Mouse (Mus musculus) embryonic facial prominence, embryonic 14.5 days (tissue): ENCODE data around the gene Enox1. TPM values are rescaled to one million over a fixed set of nuclear protein-coding genes. Genes with fewer than 3 reads are reported as not detected.

ENCODE experiments used
- ATAC-seq: fragments of 200-750 bp; cut with Nextera tagmentation; 2 replicates; pipeline ENCODE4 v1.8.0; 2017; ENCODE audit warnings: low read depth, moderate number of reproducible peaks, moderate TSS enrichment
- DNase-seq: peaks from one replicate; pipeline ENCODE4 v3.0.0-alpha.2; 2015; ENCODE audit warnings: low spot score
- H3K27ac ChIP-seq: fragments of 300-500 bp; sonication (generic); replicated peaks from 2 replicates; pipeline ENCODE4 v1.5.1; 2014; ENCODE audit warnings: low read depth, mild to moderate bottlenecking, low read length, moderate library complexity
- H3K27me3 ChIP-seq: fragments of 300-500 bp; sonication (generic); replicated peaks from 2 replicates; pipeline ENCODE4 v1.6.1; 2014; ENCODE audit warnings: low read length; ENCODE audit not compliant: control insufficient read depth, insufficient read depth
- H3K36me3 ChIP-seq: fragments of 300-500 bp; sonication (generic); 2 replicates; pipeline ENCODE4 v1.6.1; 2014; ENCODE audit warnings: low read length, mixed read lengths; ENCODE audit not compliant: control insufficient read depth, insufficient read depth
- H3K4me1 ChIP-seq: fragments of 300-500 bp; sonication (generic); 2 replicates; pipeline ENCODE4 v1.6.1; 2014; ENCODE audit warnings: antibody characterized with exemption, low read length; ENCODE audit not compliant: control insufficient read depth, insufficient read depth
- H3K4me2 ChIP-seq: fragments of 300-500 bp; sonication (generic); 2 replicates; pipeline ENCODE4 v1.6.1; 2014; ENCODE audit warnings: low read depth, mild to moderate bottlenecking, low read length, moderate library complexity, mixed read lengths
- H3K4me3 ChIP-seq: fragments of 300-500 bp; sonication (generic); 2 replicates; pipeline ENCODE4 v1.5.1; 2014; ENCODE audit warnings: low read depth, mild to moderate bottlenecking, low read length
- H3K9ac ChIP-seq: fragments of 300-500 bp; sonication (generic); 2 replicates; pipeline ENCODE4 v1.6.1; 2014; ENCODE audit warnings: low read depth, mild to moderate bottlenecking, low read length, moderate library complexity, mixed read lengths
- H3K9me3 ChIP-seq: fragments of 300-500 bp; sonication (generic); 2 replicates; pipeline ENCODE4 v1.6.1; 2016; ENCODE audit warnings: low read length; ENCODE audit not compliant: control insufficient read depth
- WGBS: fragments of 180-500 bp; shearing (Covaris S2); extraction: QIAGEN DNeasy Blood & Tissue Kit; methylation state at CpG from one replicate; pipeline ENCODE4 v1.1.7; 2014; 5-methylcytosine and 5-hydroxymethylcytosine counted together
- polyA plus RNA-seq: library from polyadenylated mRNA; unstranded; fragments of >200 nt; fragmentation: Nextera tagmentation; extraction: Ambion mirVana; gene quantifications from 2 replicates; pipeline ENCODE4 v1.2.1, GENCODE M21; 2014

Gene Enox1
- polyA plus RNA-seq, 1 experiment from 2014 or later, result 14.1 TPM

DNA sequence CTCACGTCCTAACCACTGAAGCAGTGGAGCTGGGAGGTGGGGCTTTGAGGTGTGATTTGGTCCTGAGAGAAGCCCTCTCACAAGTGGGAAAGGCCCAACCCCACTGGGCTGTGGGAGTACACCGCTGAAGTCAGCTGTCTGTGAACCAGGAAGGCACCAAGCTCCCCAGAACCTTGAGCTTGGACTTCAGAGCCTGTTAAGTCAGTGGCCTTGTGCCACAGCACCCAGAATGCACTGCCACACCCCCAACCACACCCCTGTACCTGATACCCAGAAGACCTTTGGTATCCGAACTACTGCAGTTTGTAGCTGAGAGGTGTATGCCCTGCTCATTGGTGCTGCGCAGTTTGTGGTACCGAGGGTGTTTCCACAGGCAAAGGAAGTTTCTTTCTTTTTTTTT lies 232.7 kb downstream of the Enox1 start:
- H3K36me3 ChIP-seq, result no peaks in the 10 kb centered on the region
- no peaks in the 10 kb centered on the region for H3K27me3 ChIP-seq
- no peak overlapping the region for H3K4me3 ChIP-seq
- no peak overlapping the region for H3K4me2 ChIP-seq
- H3K9ac ChIP-seq, result no peak overlapping the region
- no peak overlapping the region for H3K27ac ChIP-seq
- ATAC-seq, result no peak
- no peaks in the 10 kb centered on the region for H3K9me3 ChIP-seq
- no peaks in the 10 kb centered on the region for H3K4me1 ChIP-seq
- no peak for DNase-seq
- WGBS, result 79% methylated on average over 5 of the region's 5 CpGs

DNA sequence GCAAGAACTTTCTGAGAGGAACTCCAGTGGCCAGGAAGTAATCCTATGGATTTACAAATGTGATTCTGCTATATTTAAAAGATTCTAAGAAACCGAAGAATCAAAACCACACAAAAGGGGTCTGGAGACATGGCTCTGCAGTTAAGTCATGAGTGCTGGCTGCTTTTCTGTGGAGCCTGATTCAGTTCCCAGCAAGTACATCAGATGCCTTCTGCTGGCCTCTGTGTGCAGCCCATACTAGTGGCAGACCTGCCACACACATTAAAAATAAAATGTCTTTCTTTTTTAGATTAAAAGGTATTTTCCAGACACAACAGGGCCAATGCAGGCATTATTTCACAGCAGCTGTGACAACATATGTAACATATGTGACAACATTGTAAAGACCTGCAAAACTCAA lies 235.9 kb downstream of the Enox1 start:
- H3K27ac ChIP-seq, result no peak overlapping the region
- DNase-seq (no peak), ATAC-seq (no peak)
- H3K36me3 ChIP-seq, result no peaks in the 10 kb centered on the region
- no peaks in the 10 kb centered on the region for H3K27me3 ChIP-seq
- WGBS, result 50% methylated on average over 1 of the region's 1 CpGs
- H3K4me2 ChIP-seq, result no peak overlapping the region
- H3K4me3 ChIP-seq, result no peak overlapping the region
- H3K9me3 ChIP-seq, result no peaks in the 10 kb centered on the region
- H3K4me1 ChIP-seq, result no peaks in the 10 kb centered on the region
- no peak overlapping the region for H3K9ac ChIP-seq

DNA sequence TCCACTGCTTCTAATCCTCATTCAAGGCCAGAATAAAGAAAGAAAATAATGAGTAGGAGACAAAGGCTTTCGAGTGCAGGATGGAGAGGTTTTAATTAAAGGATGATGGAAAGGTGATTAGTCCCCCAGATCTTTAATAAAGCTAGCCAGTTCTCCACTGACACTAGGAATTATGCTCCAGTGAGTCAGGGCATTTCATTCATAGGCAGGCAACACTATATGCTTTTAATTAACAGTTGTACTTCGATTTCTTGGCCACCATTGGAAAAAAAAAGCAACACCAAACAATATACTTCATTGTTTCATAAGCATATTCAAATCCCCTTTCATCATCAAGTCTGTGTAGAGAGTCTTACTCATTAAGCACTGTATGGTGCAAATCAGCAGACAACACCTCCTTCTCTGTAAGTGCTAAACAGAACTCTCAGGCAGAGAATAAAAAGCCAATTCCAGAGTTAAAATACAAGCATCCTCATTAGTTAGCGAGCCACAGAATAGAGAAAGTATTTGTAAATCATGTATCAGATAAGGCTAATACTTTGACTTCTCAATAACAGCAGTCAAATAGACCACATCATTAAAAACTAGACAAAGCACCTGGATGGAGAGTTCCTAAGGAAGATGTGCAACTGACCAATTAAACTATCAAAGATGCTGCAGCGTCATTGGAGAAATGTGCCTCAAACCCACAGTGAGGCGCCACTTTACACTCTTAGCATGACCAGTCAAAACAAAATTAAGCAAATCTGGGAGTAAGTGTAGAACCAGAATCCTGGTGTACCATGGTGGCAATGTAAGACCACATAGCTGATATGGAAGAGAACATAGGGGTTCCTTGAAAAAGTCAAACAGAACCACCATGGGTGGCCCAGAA lies 249.9 kb downstream of the Enox1 start:
- H3K4me1 ChIP-seq, result no peaks in the 10 kb centered on the region
- DNase-seq (no peak), ATAC-seq (no peak)
- no peaks in the 10 kb centered on the region for H3K27me3 ChIP-seq
- no peak overlapping the region for H3K27ac ChIP-seq
- H3K9ac ChIP-seq, result no peak overlapping the region
- no peak overlapping the region for H3K4me2 ChIP-seq
- no peak overlapping the region for H3K4me3 ChIP-seq
- H3K36me3 ChIP-seq, result no peaks in the 10 kb centered on the region
- H3K9me3 ChIP-seq, result no peaks in the 10 kb centered on the region
- 77% methylated on average over 5 of the region's 5 CpGs for WGBS

DNA sequence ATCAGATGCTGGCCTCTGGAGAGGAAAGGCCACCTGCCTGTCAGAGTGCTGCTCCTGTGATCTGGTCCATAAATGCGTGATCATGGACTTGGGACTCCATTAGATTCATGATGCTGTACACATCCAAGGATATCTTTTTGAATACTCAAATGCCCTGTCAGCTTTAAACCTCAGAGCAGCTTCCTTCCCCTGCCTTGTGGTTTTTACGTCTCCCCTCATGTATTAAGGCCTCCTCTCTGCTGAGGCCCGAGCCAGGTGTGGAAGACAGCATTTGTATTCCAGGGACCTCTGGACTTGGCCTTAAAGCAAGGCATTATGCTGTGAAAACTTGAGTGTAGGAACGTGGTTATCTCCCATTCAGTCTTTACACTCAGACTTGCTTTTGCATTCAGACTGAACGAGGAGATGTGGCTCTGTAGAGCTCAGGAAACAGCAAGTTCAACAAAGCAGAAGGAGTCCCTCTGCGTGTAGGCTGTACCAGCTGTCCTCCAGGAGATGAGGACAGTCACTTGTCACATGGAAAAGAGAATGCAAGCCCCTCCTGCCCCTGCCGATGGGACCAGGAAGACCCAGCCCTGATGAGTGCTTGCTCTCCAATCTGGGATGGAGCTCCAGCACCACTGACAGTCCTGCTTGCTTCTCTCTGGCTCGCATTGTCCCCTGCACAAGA lies 252.8 kb downstream of the Enox1 start:
- H3K4me2 ChIP-seq, result no peak overlapping the region
- DNase-seq (no peak), ATAC-seq (no peak)
- no peaks in the 10 kb centered on the region for H3K9me3 ChIP-seq
- H3K4me1 ChIP-seq, result no peaks in the 10 kb centered on the region
- no peak overlapping the region for H3K4me3 ChIP-seq
- no peak overlapping the region for H3K27ac ChIP-seq
- no peaks in the 10 kb centered on the region for H3K27me3 ChIP-seq
- WGBS, result 84% methylated on average over 8 of the region's 8 CpGs
- H3K9ac ChIP-seq, result no peak overlapping the region
- no peaks in the 10 kb centered on the region for H3K36me3 ChIP-seq

DNA sequence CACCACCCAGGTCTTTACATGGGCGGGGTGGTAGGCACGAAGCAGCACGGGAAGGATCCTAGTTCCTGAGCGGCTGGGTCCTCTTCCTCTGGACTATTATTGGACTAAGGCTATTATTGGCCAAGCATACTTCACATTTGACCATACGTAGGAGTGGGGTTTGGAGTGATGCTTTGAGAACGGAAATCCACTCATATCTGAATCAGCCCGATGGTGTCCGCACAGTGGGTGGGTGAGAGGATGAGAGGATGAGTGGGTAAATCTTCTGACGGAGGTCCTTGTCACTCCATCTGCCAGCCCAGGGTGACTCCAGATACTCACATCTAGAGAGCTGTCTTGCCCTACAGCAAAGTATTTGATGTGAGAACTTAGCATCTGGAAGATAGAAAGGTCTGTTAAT lies 253.8 kb downstream of the Enox1 start:
- no peaks in the 10 kb centered on the region for H3K9me3 ChIP-seq
- no peak overlapping the region for H3K27ac ChIP-seq
- WGBS, result 93% methylated on average over 9 of the region's 9 CpGs
- H3K4me2 ChIP-seq, result no peak overlapping the region
- no peak overlapping the region for H3K4me3 ChIP-seq
- H3K9ac ChIP-seq, result no peak overlapping the region
- peaks cover 3% of the 10 kb centered on the region for H3K4me1 ChIP-seq
- H3K27me3 ChIP-seq, result no peaks in the 10 kb centered on the region
- no peaks in the 10 kb centered on the region for H3K36me3 ChIP-seq
- no peak for ATAC-seq
- no peak for DNase-seq

DNA sequence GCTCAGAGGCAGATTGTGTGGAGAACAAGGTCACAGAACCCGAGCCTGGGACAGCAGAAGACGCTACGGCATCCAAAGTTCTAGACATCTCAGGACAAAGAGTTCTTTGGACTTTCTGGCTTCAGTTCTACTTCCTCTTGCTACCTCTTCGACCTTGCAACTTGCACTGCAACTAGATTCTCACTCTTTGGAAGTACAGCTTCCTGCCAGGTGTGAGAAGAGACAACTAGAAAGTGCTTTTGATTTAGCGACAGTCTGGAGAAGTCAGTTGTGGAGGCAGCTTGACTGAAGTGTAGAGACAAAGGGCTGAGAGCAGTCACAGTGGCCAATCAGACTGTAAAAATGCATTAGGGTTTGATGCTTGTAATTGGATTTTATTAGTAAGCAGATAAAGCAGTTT lies 256.5 kb downstream of the Enox1 start:
- Histone ChIP-seq H3K27ac (no peak overlapping the region), H3K27me3 (no peaks in the 10 kb centered on the region), H3K9me3 (no peaks in the 10 kb centered on the region), H3K36me3 (no peaks in the 10 kb centered on the region), H3K4me1 (peaks cover 6% of the 10 kb centered on the region), H3K9ac (no peak overlapping the region), H3K4me2 (no peak overlapping the region), H3K4me3 (no peak overlapping the region)
- WGBS, result 80% methylated on average over 5 of the region's 5 CpGs
- DNase-seq, result no peak
- ATAC-seq, result no peak

DNA sequence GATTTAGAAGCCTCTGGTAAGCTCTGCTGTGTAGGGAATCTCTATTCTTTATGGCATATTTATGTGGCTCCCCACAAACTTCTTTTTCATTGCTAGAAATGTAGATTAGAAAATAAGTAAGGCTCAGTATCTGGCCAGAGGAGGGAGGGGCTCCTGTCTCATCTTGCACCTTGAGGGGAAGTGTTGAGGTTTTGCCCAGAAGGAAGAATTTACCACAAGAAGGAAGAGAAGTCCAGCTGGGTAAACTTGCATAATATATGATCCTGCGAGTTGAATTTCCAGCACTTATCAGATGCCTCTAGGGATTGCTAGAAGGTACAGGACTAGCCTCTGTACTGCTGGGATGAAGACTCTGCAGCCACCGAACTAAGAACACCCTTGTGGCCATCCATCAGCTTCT lies 259.8 kb downstream of the Enox1 start:
- Histone ChIP-seq H3K4me3 (no peak overlapping the region), H3K4me2 (no peak overlapping the region), H3K36me3 (no peaks in the 10 kb centered on the region), H3K4me1 (peaks cover 6% of the 10 kb centered on the region), H3K9me3 (no peaks in the 10 kb centered on the region), H3K27me3 (no peaks in the 10 kb centered on the region), H3K27ac (no peak overlapping the region), H3K9ac (no peak overlapping the region)
- no peak for DNase-seq
- 54% methylated on average over 2 of the region's 2 CpGs for WGBS
- no peak for ATAC-seq

DNA sequence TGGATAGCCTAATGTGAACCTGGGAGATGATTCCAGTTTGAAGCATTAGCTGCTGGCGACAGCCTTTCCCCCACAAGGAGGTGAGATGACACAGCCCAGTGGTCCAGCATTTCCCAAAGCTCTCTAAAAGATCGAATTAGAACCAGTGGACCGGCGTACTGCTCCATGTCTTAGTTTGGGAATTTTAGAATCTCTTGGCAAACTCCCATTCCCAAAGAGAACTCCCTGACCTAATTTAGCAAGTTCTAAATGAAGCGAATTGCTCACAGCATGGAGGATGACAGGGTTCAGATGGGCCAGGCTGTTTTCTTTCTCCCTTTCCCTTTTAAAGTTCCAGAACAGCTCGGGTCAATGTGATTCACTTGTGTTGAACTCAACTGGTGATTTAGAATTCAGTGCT lies 264.5 kb downstream of the Enox1 start:
- H3K4me3 ChIP-seq, result no peak overlapping the region
- no peak overlapping the region for H3K9ac ChIP-seq
- H3K4me2 ChIP-seq, result no peak overlapping the region
- H3K27ac ChIP-seq, result no peak overlapping the region
- WGBS, result 76% methylated on average over 6 of the region's 6 CpGs
- no peaks in the 10 kb centered on the region for H3K9me3 ChIP-seq
- 0 out of 2 replicates have a peak, but pooled peaks cover under 1% of the 10 kb centered on the region for H3K4me1 ChIP-seq
- no peak for DNase-seq
- ATAC-seq, result no peak
- no peaks in the 10 kb centered on the region for H3K36me3 ChIP-seq
- no peaks in the 10 kb centered on the region for H3K27me3 ChIP-seq

DNA sequence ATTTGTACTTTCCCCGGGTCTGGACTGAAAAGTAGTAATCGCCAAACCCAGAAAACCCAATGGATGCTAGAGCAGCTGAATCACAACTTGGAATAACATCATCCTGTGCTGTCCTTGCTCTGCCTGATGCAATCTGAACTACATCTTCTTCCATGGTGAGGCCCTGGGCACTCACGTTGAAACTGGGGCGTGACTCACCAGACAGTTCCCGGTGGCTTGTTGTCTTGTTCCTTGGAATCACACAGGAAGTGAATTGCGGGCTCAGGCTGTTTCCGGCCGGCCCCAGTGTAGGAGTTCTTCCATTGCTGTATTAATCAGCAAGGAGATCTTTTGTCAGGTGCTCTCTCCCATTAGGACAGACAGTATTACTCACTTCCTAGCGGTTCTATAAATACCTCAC lies 266.6 kb downstream of the Enox1 start:
- 83% methylated on average over 9 of the region's 9 CpGs for WGBS
- no peak overlapping the region for H3K4me2 ChIP-seq
- no peak overlapping the region for H3K4me3 ChIP-seq
- no peaks in the 10 kb centered on the region for H3K27me3 ChIP-seq
- H3K9ac ChIP-seq, result no peak overlapping the region
- no peaks in the 10 kb centered on the region for H3K9me3 ChIP-seq
- H3K27ac ChIP-seq, result no peak overlapping the region
- H3K36me3 ChIP-seq, result no peaks in the 10 kb centered on the region
- no peak for DNase-seq
- no peaks in the 10 kb centered on the region for H3K4me1 ChIP-seq
- ATAC-seq, result no peak
